Mouse (Mus musculus) induced T-regulatory cell, adult 2 months (primary cell): ENCODE results near the gene Pde5a.

Experiments used
- DNase-seq: peaks from one replicate; pipeline ENCODE4 v3.0.0-alpha.2; 2012; ENCODE audit warnings: low read depth

Pde5a gene

GRCm38 (mm10) chr3:122859829-122860228 is 131.1 kb downstream of the Pde5a start:
- no peak for DNase-seq

GRCm38 (mm10) chr3:122860573-122861498 is 132.1 kb downstream of the Pde5a start:
- DNase-seq = no peak

GRCm38 (mm10) chr3:122865092-122865491 is 136.3 kb downstream of the Pde5a start:
- DNase-seq = no peak

- no peak for DNase-seq
Measured at GRCm38 (mm10) chr3:122868270-122868669, 139.5 kb downstream of the Pde5a start.

- no peak for DNase-seq
Measured at GRCm38 (mm10) chr3:122871596-122871995, 142.8 kb downstream of the Pde5a start.

GRCm38 (mm10) chr3:122876870-122877269 is 148.1 kb downstream of the Pde5a start:
- no peak for DNase-seq

- no peak for DNase-seq
Measured at GRCm38 (mm10) chr3:122877543-122877942, 148.8 kb downstream of the Pde5a start.

- DNase-seq = no peak
Measured at GRCm38 (mm10) chr3:122878705-122879315, 150.1 kb downstream of the Pde5a start.

GRCm38 (mm10) chr3:122887505-122888301 is 159.0 kb downstream of the Pde5a start:
- DNase-seq = no peak

GRCm38 (mm10) chr3:122888371-122888819 is 159.6 kb downstream of the Pde5a start:
- DNase-seq = no peak

- DNase-seq = no peak
Measured at GRCm38 (mm10) chr3:122894772-122895171, 166.0 kb downstream of the Pde5a start, which contains the start of gene Fabp2. Fabp2 (plus strand) TSS chr3:122895072.

GRCm38 (mm10) chr3:122895189-122895731 is 166.5 kb downstream of the Pde5a start:
- no peak for DNase-seq

GRCm38 (mm10) chr3:122898254-122898653 is 169.5 kb downstream of the Pde5a start:
- no peak for DNase-seq

- peak; percentile 62 for DNase-seq
Measured at GRCm38 (mm10) chr3:122903746-122904433, 175.1 kb downstream of the Pde5a start.

- no peak for DNase-seq
Measured at GRCm38 (mm10) chr3:122907841-122908240, 179.1 kb downstream of the Pde5a start.
